Mouse (Mus musculus) layer of hippocampus, adult 2 months (tissue): ENCODE data around the gene Ppp1r3e. TPM values are rescaled to one million over a fixed set of nuclear protein-coding genes. Genes with fewer than 3 reads are reported as not detected.
A peak's percentile ranks its signal among the peaks of the same experiment; 100 is the strongest.

Source experiments
- DNase-seq, 2 experiments: peaks; one replicate each; pipeline ENCODE4 v3.0.0; 2022; ENCODE audit warnings: low spot score in 2 of 2
- H3K27ac ChIP-seq: fragments of 200-600 bp; 2 replicates; pipeline ENCODE4 v1.8.1; 2022
- H3K4me3 ChIP-seq: fragments of 200-600 bp; 2 replicates; pipeline ENCODE4 v1.8.1; 2022; ENCODE audit warnings: mild to moderate bottlenecking
- CTCF ChIP-seq: fragments of 200-600 bp; conservative IDR thresholded peaks from 2 replicates; pipeline ENCODE4 v1.8.1; 2022; ENCODE audit warnings: antibody characterized with exemption, mild to moderate bottlenecking, moderate library complexity
- total RNA-seq, 2 experiments: library from RNA; stranded (reverse); gene quantifications; 2 replicates each; pipeline ENCODE4 v1.2.3; 2021

Ppp1r3e gene
- total RNA-seq, 2 experiments from 2014 or later, result 22.1 to 24.3 TPM

DNA sequence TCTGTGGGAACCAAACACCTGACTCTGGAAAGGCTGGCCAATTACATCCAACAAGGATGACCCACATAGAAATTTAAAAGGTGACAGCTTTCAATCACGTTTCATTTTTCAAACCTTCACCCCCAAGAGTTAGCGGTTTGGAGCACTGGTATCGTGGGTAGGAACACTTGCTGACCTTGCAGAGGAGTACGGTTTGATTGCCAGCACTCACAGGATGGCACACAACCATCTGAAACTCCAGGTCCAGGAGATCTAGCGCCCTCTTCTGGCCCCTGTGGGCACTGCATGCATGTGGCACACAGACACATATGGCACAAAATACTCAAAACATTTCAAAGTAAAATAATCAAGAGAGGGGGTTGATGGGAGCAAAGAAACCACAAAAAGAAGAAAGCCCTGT lies 10.4 kb downstream of the Ppp1r3e start:
- no peak for DNase-seq
- Histone ChIP-seq H3K4me3 (no peak overlapping the region), H3K27ac (no peak overlapping the region)
- TF ChIP-seq CTCF, result peak; percentile 70

DNA sequence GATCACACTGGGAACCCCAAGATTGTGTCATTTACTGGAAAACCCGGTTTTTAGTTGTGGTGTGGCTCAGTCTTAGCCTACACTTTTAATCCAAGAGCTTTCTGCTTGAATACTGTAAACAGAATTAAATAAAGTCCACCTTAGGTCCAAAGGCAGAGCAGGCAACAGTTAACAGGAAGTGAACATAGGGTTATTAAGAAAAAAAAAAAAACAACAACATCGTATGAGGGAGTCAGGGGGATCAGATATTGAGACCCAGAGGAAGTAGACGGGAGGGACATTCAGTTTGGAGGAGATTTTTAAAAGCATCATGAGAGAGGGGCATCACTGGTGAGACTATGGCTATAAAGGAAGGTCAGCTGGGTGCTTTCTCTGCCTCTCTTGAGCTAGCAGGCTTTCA lies 11.1 kb downstream of the Ppp1r3e start:
- DNase-seq, result no peak
- TF ChIP-seq CTCF, result no peak
- Histone ChIP-seq H3K27ac (no peak overlapping the region), H3K4me3 (no peak overlapping the region)

DNA sequence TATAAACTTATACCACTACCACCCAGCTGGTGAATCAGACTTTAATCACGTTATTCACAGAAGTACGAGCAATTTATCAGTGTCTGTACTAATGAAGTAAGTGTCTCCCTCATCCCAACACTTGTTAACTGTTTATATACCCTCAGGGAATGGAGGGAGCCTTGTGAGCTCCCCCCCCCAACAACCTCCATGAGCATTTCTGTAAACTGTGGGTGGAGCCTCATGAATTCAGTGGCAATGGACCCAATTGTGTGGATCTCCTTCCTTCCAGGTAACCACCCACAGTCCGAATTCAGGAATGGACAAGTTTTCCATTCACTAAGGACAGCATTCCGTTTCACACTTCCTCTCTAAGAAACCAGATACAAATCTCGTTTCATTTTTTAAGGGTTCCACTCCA lies 11.7 kb downstream of the Ppp1r3e start:
- Histone ChIP-seq H3K4me3 (no peak overlapping the region), H3K27ac (no peak overlapping the region)
- no peak for TF ChIP-seq CTCF
- no peak for DNase-seq

DNA sequence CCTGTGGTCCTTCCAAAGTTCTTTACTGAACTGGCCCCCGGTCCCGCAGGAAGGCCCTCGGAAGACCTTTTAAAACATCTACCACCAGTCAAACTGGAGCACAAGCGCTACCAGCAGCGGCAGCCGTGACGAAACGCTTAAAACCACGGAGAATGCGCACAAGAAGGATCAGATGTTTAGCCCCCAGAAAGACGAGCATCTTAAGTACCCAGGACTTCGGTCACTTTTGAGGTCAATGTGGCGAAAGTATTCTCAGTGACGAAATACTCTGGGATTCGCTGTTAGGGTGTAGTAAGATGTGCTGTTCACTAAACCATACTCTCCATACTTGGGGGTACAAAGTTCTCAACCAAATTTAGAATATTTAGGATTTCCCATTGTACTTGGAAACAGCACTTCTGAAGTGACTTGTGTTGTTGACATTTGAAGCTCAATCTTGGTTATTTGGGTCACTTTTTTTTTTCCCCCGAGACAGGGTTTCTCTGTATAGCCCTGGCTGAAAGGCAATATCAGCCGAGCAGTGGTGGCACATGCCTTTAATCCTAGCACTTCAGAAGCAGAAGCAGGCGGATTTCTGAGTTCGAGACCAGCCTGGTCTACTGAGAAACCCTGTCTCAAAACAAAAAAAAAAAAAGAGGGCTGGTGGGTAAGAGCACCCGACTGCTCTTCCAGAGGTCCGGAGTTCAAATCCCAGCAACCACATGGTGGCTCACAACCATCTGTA lies 12.9 kb downstream of the Ppp1r3e start:
- TF ChIP-seq CTCF, result no peak
- no peak for DNase-seq
- H3K27ac ChIP-seq, result peak overlapping the region; percentile 98
- peak overlapping the region; percentile 67 for H3K4me3 ChIP-seq

DNA sequence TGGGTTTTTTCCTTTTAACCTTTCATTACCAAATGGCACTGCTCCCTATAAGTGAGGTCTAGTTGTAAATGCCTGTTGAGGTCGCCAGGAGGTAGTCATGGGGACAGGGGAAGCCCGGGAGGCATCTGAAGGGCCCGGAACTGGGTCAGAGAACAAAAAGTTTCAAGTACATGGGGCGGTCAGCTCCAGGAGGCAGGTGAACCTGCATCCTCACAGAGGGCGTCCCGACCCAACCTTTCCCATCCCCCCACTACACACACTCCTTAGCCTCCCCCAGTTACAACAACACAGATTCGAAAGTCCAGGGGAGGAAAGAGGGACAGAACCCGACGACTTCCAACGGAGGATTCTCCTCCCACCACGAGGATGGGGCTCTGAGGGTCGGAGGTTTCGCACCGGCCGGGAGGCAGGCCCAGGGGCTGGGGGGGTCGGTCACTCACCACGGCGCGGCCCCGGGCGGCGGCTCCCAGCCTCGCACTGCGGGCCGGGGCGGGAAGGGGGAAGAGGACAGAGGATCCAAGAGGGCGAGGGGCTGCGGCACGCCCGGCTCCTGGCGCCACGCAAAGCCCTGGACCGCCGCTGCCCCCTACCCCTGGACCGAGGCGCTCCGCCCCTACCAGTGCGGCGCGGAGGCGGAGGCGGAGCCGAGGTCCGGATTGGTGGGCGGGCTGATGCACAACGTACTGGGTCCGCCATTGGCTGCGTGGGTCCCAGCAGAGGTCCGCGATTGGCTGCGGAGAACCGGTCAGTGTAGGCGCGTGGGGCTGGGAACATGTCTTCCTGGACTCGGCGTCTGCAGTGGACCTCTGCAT lies 13.6 kb downstream of the Ppp1r3e start:
- peak overlapping the region; percentile 98 for H3K27ac ChIP-seq
- DNase-seq, result peak; percentile 87 to 92
- peak; percentile 28; the same call in 1 of the 2 replicates for TF ChIP-seq CTCF

DNA sequence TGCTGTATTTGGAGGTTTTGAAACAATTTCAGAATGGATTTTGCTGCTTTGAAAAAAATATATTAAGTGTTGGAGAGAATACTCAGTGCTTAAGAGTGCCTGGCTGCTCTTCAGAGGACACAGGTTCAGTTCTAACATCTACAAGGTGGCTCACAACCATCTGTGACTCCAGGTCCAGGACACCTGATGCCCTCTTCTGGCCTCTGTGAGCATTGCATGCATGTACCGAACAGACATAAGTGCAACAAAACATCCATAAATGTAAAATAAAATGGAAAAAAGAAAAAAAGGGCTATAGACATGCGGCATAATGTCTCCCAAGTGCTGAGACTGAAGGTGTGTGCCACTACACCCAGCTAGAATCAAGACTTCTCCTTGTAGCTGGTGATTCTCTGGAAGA lies 16.8 kb downstream of the Ppp1r3e start:
- DNase-seq, result peak; percentile 44 to 69
- no peak overlapping the region for H3K4me3 ChIP-seq
- TF ChIP-seq CTCF, result peak; percentile 88
- no peak overlapping the region for H3K27ac ChIP-seq

More for the DNA sequence above, 13.6 kb downstream of the Ppp1r3e start:
- peak overlapping the region; percentile 67 for H3K4me3 ChIP-seq

DNA sequence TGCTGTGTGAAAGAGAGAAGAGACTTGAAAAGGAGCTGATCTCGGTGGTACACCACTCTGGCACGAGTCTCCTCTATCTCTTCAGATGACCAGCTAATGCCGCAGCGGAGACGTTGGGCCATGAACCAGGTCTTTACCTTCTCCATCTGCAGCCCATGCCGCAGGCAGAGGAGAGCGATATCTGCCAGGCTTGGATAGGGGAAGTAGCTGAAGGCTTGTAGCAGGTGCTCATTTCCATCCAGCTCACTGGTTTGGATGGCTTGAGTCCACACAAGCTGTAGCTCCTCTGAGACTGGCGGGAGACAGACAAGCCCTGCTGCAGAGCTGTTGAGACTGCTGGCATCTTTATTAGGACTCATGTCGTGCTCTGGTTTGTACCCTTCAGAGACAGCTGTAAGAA lies 19.5 kb downstream of the Ppp1r3e start:
- no peak for TF ChIP-seq CTCF
- Histone ChIP-seq H3K27ac (peak overlapping the region; percentile 61; the same call in 1 of the 2 replicates), H3K4me3 (no peak overlapping the region)
- DNase-seq, result no peak

DNA sequence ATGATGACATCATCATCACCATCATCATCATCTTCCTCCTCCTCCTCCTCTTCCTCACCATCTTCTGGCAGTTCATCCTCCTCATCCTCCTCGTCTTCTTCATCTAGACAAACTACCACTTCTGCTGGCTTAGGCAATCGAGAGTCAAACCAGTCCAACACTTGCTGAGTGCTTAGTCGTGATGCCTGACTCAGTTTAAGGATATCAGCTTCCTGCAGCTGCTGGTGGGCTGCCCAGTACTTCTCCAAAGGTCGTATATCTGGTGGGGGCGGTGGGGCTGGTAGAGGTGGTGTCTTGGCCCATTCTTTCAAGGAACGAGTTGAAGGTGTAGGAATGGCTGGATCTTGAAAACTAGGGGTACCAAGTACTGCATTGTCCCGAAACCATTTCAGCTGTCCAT lies 20.6 kb downstream of the Ppp1r3e start:
- Histone ChIP-seq H3K27ac (no peak overlapping the region), H3K4me3 (no peak overlapping the region)
- TF ChIP-seq CTCF, result no peak
- DNase-seq, result no peak

DNA sequence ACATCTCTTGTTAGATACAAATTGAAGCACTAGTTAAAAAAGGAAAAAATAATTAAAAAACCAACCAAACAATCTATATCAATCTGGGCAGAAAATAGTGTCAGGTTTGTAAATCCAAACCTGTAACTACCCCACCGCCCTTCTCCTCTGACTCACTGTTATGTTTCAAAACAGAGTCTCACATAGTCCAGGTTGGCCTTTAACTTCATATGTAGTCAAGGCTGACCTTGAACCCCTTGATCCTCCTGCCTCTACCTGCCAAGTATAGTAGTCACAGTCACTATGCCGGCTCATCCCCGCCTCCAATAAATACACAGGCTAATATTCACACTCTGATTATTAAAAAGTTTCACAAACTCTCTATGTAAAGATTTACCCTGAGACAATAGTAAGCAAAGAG lies 21.6 kb downstream of the Ppp1r3e start:
- no peak for TF ChIP-seq CTCF
- no peak overlapping the region for H3K27ac ChIP-seq
- H3K4me3 ChIP-seq, result no peak overlapping the region
- no peak for DNase-seq

DNA sequence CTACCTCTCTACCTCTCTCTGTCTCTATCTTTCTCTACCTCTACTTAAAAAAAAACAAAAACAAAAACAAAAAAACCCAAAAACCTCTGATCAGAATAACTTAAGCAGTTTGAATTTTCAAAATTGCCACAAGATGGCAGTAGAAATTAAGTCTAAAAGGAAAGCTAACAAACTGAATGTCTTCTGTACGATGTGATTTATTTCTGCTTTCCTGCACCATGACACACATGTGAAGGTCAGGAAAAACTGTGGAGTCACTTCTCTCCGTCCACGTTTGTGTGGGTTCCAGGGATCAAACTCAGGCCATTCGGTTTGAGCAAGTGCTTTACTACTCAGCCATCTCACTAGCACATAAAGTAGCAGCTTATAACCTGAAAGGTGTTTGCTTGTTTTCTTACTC lies 33.9 kb downstream of the Ppp1r3e start:
- TF ChIP-seq CTCF, result peak; percentile 75
- DNase-seq, result peak in 1 of 2 experiments; percentile 32
- no peak overlapping the region for H3K27ac ChIP-seq
- no peak overlapping the region for H3K4me3 ChIP-seq

DNA sequence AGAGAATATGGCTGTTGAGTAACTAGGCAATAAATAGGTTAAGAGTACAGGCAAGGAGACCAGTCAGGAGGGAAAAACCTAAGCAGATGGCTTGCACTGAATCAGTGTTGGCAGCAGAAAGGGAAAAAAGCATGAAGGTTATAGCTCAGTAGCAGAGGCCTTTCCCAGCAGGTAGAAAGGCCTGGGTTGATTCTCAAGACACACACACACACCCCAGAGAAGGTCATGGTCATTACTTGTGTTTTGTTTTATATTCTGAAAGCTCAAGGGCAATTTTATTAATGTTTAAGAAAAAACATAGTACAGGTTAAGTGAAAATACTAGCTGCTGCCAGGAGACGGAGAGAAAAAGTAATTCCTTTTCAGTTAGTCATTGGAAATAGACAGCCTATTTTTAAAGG lies 53.6 kb downstream of the Ppp1r3e start:
- TF ChIP-seq CTCF, result no peak
- no peak overlapping the region for H3K4me3 ChIP-seq
- DNase-seq, result no peak

More for the DNA sequence above, 53.6 kb downstream of the Ppp1r3e start:
- no peak overlapping the region for H3K27ac ChIP-seq

Other genes starting within 250 kb of the Ppp1r3e start
- not detected for gene Gm17606, start 236.6 kb downstream of the Ppp1r3e start, total RNA-seq
- 10 to 100 TPM; 22.5 to 27.5 TPM for gene Cdh24, start 236.2 kb downstream of the Ppp1r3e start, total RNA-seq
- gene 1700123O20Rik, start 191.3 kb downstream of the Ppp1r3e start, total RNA-seq, result 10 to 100 TPM; 20.8 to 22.1 TPM
- gene Acin1, start 190.6 kb downstream of the Ppp1r3e start, total RNA-seq, result 100 to 1,000 TPM; 223 to 242 TPM
- not detected for gene Gm29776, start 178.7 kb downstream of the Ppp1r3e start, total RNA-seq
- gene Cebpe, start 165.4 kb downstream of the Ppp1r3e start, total RNA-seq, result not detected
- 10 to 100 TPM; 49.4 to 54.1 TPM for gene Slc7a8, start 95.6 kb downstream of the Ppp1r3e start, total RNA-seq
- not detected for gene Rnf212b, start 63.4 kb downstream of the Ppp1r3e start, total RNA-seq
- 10 to 100 TPM; 22.0 to 22.2 TPM for gene Homez, start 6.6 kb downstream of the Ppp1r3e start, total RNA-seq
- 100 to 1,000 TPM; 114 to 126 TPM for gene Bcl2l2, start 5.8 kb upstream of the Ppp1r3e start, total RNA-seq
- 1 to 10 TPM; 1.0 to 9.4 TPM for gene Gm20521, start 5.9 kb upstream of the Ppp1r3e start, total RNA-seq
- gene Pabpn1, start 14.9 kb upstream of the Ppp1r3e start, total RNA-seq, result 100 to 1,000 TPM; 271 to 305 TPM
- gene Slc22a17, start 35.6 kb upstream of the Ppp1r3e start, total RNA-seq, result 100 to 1,000 TPM; 666 to 700 TPM
- gene Efs, start 48.6 kb upstream of the Ppp1r3e start, total RNA-seq, result 10 to 100 TPM; 10.6 to 11.2 TPM
- gene Il25, start 55.1 kb upstream of the Ppp1r3e start, total RNA-seq, result not detected
- 10 to 100 TPM; 66.9 to 78.4 TPM for gene Cmtm5, start 58.7 kb upstream of the Ppp1r3e start, total RNA-seq
- gene Myh6, start 89.4 kb upstream of the Ppp1r3e start, total RNA-seq, result 1 to 10 TPM; 2.5 to 3.0 TPM
- not detected for gene Gm17428, start 99.4 kb upstream of the Ppp1r3e start, total RNA-seq
- 1 to 10 TPM; 8.3 TPM for gene Myh7, start 117.1 kb upstream of the Ppp1r3e start, total RNA-seq
- gene Ngdn, start 137.9 kb upstream of the Ppp1r3e start, total RNA-seq, result 10 to 100 TPM; 30.3 to 34.9 TPM
- 10 to 100 TPM; 55.5 to 67.3 TPM for gene Zfhx2, start 214.8 kb upstream of the Ppp1r3e start, total RNA-seq
- 10 to 100 TPM; 19.3 to 23.7 TPM for gene Thtpa, start 217.2 kb upstream of the Ppp1r3e start, total RNA-seq
- gene Ap1g2, start 229.0 kb upstream of the Ppp1r3e start, total RNA-seq, result 10 to 100 TPM; 15.4 to 19.3 TPM
- gene Jph4, start 239.4 kb upstream of the Ppp1r3e start, total RNA-seq, result 100 to 1,000 TPM; 453 to 476 TPM